Mouse (Mus musculus) right cerebral cortex, postnatal 14 days (tissue): Measurements from ENCODE around the gene Psma5.

Experiments
- DNase-seq: peaks from one replicate; pipeline ENCODE4 v3.0.0; 2022

The Psma5 gene

DNA sequence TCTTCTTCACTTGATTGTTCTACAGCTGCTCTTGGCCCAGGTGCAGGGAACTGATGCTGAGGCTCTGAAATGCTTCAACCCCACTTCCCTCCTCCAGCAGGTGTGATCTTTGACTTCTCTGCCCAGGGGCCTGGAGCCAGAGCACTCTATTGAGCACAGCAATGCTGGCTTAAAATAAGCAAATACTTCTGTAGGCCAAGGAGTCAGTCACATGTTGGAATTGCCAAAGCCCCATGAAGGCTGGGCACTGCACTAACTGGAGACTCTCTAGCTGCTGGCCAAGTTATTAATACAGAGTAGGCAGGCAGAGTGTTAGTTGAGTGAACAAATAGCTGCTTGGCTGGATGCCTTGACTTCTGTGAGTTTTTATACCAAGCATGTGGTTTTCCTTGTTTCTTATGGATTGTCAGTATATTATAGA lies 54.2 kb downstream of the Psma5 start:
- no peak for DNase-seq

DNA sequence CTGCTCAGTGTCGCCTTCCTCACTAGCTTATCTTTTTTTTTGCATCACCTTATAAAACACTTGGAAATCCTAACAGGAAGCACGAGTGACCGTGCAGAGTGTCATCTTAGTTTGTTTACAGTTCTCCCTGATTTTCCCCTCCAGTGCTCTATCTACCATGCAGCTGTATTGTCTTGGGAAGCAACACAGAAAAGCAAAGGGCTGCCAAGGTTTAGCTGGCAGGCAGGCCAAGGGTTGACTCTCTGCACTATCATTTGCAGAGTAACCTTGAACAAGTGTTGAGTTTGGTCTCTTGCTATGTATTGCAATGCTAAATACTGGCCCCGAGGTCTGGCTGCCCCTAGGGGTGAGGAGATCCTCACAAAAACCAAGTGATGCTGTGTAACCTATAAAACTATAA lies 55.0 kb downstream of the Psma5 start:
- DNase-seq = no peak

DNA sequence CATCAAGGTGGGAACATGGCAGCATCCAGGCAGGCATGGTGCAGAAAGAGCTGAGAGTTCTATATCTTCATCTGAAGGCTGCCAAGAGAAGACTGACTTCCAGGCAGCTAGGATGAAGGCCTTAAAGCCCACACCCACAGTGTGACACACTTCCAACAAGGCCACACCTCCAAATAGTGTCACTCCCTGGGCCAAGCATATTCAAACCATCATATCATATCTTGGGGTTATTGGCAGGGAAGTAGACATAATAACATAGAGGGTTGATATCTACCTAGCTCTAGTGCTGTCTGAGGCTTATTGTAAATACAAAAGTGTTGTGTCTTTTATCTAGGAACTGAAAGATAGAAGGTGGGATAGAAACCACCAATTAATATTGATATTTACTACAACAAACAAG lies 55.7 kb downstream of the Psma5 start:
- no peak for DNase-seq

DNA sequence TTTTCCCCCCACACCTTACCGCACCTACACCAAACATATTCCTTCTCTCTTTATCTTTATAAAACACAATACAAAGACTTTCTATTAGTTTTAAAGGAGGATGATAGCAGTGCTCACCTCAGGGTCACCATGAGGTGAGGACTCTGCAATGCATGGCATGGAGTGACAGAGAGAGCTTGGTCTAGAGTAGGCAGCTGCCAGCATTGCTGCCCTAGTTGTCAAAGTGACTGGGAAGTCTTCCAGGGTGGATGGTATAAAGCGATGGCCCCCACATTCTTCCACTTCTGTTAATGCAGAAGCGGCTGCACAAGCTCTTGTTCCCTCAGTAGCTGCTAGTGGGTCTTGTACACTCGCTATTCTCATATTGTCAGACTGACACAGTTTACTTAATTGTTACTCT lies 56.4 kb downstream of the Psma5 start:
- no peak for DNase-seq

DNA sequence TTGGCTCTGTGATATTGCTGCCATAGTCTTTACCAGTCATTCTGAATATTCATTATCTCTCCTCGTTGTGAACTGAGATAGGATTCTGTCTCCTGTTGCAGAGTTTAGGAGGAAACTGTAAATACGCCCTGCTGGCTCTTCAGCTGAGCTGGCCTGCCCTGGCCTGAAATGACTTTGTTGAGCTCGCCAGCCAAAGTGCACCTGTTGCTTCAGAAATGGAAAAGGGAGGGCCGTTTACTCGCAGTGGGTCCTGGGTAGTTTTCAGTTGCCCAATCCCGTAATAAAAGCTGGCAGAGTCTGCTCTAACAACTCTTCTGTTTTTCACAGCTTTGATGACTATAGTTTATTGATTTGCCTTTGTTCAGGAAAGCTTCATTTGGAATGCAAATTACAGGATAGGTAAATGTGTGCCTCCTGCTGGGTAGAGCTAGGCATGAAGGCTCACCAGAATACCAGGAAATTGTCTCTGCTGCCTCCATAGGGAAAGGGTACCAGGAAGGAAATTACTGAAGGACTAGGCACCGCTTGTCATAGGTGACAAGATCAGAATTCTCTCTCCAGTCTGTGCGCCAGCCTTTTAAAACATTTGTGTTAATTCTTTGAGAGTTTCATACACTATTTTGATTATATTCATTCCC lies 57.4 kb downstream of the Psma5 start:
- DNase-seq = no peak

DNA sequence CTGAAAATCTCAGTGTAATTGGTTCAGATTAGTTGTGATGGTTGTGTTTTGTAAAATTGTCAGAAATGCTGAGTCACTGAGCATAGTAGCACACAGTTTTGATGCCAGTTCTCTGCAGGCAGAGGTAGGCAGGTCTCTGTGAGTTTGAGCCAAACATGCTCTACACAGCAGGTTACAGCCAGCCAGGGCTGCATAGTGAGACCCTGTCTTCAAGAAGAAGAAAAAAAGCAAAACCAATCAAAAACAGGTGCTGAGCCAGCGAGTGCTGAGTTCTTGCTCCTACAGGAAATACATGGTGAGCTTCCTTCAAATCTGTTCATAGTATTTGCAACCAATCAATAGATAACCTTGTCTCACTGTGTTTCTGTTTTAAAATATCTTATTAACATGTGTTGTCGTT lies 61.8 kb downstream of the Psma5 start:
- no peak for DNase-seq

DNA sequence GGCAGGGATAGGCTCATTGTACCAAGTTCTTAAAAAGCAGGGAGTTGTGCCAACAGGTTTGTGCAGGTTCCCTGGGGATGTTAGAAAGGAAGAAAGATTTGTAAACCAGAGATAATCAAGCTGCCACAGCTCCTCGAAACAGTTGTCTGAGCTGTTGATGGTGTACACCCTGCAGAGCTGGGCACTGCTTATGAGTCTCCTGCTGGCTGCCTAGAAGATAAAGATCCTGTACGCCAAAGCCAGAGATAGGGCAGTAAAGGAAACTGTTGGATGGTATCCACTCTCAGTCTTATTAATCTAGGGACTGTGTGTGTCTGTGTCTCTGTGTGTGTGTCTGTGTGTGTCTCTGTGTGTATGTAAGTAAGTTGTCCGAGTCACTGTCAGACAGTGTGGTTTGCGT lies 64.9 kb downstream of the Psma5 start:
- DNase-seq = no peak

DNA sequence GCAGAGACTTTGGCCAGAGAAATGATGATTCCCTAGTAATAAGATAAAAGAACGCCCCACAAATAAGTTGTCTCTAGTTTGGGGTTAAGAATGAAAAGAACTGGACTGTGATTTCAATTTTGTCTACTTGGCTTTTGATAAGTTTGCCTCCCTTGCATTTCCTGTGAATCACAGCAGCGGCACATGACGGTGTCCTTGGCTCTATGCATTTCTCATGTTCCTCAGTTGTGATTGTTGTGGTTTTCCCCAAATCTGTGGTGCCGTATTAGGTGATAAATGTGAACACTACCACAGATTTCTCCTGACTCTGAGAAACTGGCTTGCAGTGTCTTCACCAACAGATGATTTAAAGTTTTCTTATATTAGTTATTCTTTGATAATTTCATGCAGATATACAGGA lies 65.4 kb downstream of the Psma5 start:
- no peak for DNase-seq

DNA sequence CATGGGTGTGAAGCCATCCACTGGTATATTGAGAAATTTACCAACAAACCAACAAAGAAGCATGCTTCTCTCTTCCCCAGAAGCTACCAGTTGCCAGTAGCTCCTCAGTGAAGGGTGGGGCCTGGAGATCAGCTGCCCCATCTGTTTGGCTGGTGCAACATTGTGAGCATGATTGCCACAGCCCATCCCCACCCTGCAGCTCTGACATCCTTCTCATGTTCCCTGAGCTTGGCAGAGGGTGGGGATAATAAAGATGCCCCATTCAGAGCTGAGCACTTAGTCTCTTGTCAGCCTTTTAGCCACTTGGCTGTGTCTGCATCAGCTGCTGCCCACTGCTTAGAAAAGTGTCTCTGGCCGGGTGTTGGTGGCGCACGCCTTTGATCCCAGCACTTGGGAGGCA lies 66.2 kb downstream of the Psma5 start:
- no peak for DNase-seq

DNA sequence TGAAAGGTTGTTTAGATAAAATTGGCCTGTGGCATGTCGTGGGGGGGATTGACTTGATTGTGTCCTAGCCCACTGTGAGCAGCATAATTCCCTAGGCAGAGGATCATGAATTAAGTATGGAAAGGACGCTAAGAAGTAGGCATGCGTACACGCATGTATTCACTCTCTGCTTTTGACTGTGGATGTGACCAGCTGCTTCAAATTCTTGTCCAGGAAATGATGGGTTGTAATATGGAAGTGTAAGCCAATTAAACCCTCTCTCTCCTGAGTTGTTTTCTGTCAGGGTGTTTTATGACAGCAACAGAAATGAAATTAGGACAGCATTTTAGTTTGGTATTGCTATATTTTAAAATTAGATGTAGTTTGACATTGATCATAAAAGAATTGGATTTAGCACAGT lies 68.1 kb downstream of the Psma5 start:
- no peak for DNase-seq

DNA sequence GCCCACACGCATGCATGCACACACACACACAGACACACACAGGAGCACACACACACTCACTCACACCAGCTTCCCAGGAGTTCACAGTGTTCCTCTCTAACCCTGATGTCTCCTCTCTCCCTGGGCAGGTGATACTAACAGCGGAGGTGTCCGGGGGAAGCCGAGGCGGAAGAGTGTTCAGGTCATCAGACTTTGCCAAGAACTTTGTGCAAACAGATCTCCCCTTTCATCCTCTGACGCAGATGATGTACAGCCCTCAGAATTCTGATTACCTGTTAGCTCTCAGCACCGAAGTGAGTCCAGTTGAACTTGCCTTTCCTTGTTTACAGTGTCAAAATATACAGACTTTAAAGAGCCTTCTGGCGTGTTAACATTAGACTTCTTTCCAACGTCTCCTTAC lies 68.8 kb downstream of the Psma5 start:
- DNase-seq = no peak

DNA sequence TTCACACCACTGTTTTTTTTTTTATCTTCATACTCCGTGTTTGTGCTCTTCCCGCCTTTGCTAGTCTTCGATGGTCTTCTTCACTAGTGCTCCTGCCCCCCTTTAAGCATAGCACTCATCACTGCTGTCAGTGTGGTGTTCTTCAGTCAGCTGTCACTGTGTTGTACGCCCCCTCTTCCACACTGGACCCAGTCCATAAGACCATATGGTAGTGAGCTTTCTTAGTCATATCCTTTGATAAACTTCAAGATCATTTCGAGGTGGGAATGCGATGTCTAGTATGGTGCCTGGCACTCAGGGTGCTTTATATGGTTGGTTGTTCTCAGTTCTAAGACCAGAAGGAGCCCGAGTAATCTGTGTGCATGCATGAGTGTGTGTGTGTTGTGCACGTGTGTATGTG lies 70.5 kb downstream of the Psma5 start:
- DNase-seq = no peak

DNA sequence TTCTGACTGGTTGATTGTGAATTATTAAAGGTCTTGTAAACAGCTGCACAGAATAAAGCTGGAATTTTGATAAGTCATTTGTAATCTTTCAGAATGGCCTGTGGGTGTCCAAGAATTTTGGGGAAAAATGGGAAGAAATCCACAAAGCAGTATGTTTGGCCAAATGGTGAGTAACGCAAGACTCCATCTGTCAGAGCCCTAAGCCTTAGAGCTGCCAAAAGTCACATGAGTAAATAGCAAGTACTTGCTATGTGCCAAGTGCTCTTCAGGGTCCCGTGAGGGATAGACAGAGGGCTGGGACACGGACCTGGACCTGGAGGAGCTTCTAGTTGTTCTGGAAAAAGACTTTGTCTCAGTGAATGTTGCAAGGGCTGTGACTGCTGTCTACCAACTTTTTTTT lies 71.2 kb downstream of the Psma5 start:
- no peak for DNase-seq

DNA sequence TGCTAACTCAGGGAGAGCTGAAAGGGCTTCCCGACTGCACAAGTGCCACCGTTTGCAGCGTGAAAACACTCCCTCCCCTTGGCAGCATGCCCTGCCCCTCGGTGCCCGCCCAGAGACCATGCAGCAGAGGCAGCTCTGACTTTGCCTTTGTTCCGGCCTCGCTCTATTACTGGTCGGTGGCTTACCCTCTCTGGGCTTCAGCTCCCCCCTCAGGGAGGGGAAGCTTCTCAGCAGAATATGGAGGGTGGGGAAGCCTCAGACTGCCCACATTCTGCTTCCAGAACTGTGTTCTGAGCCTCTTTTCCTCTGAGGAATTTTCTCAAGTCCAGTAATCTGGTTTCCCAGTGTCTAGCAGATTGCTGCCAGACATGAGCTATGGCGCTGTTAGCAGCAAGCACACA lies 71.7 kb downstream of the Psma5 start:
- DNase-seq = peak; percentile 58
